Mouse (Mus musculus) induced T-regulatory cell, adult 2 months (primary cell): Measurements from ENCODE around the gene Arap2.

Experiments used
- DNase-seq: peaks from one replicate; pipeline ENCODE4 v3.0.0-alpha.2; 2012; ENCODE audit warnings: low read depth

The Arap2 gene

GRCm38 (mm10) chr5:62622848-62623479 lies 143.0 kb downstream of the Arap2 start:
- no peak for DNase-seq

GRCm38 (mm10) chr5:62618286-62618685 lies 147.7 kb downstream of the Arap2 start:
- no peak for DNase-seq

- no peak for DNase-seq
Measured at GRCm38 (mm10) chr5:62611990-62612389, 154.0 kb downstream of the Arap2 start.

DNA sequence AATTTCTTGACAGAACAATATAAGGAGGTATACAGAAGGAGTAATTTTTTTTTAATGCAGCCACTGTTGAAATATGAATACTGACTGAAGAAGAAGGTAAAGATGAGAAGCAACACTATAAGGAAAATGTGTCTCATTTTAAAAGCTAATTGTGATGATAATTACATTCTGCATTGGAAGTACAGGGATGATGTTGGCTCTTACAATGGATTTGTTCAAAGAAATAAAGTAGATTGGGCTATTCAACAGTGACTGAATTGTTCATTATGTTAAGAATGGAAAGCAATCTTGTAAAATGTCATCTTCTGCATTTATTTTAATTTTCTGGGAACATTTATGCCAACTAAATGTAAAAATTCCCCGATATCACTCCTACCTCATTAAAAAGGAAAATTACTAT lies 178.6 kb downstream of the Arap2 start:
- no peak for DNase-seq

DNA sequence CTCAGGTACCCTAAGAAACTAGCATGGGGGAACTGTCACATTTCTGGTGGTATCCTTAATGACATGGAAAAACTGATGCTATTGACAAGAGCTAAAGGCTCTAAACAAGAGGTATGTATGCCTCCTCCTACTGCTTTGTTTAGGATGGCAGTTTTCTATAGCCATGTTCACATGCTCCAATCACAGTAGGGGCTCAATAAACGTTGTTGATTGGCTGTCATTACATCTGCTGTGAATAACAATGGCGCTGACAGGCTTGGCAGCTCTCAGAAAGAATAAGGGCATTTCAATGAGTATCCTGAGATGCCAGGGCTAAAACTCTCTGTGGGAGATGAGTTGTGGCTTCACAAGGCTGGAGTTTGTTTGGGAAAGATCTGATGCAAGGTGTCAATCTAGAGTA lies 183.3 kb downstream of the Arap2 start:
- no peak for DNase-seq

DNA sequence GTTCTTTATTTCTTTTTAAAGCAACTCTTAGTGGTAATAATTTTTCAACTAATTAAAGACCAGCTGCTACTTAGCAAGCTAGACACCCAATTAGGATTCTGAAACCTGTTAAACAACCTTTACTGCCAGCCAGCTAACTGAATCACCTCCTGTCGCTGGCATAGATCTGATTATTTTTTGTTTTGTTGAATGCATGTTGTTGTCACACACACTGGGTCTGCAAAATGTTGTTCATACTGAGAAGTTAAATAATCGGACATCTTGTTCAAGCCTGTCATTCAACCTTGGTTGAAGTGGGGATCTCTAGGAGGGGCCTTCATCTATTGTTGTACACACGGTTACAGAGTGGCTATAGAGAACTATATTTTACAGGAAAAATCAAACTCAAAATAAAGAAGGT lies 184.3 kb downstream of the Arap2 start:
- DNase-seq = no peak

DNA sequence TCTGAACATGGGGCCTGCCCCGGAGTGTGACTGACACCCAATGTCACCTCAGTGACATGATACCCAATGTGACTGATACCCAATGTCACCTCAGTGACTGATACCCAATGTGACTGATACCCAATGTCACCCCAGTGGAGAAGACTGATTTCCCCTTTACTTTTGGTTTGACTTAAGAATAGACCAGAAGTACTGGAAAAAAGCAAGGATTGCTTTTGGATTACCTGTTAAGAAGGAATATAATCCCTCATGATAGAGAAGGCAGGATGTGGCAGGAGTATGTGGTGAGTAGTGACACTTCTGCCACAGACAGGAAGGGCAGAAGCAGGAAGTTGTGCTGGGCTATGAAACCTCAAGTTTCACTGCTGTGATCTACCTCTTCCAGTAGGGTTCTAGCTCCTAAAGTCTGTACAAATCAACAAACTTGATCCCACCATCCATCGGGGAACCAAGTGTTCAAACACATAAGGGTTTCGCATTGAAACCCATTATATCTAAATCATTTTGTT lies 191.6 kb downstream of the Arap2 start:
- DNase-seq = peak; percentile 63
